Mouse (Mus musculus): Measurements from ENCODE around the gene Grrp1.

Gene Grrp1

GRCm38 (mm10) chr4:134230431-134230830 is 23.5 kb downstream of the Grrp1 start:
- TF ChIP-seq GATA4 (IDR thresholded peaks at IDR 0.05; ENCODE audit: insufficient replicate concordance, low read length) = no peak

- TF ChIP-seq GATA4 (IDR thresholded peaks at IDR 0.05; ENCODE audit: insufficient replicate concordance, low read length) = no peak
Observed at GRCm38 (mm10) chr4:134227194-134227593, 26.7 kb downstream of the Grrp1 start, which contains the start of gene Catsper4. Catsper4 (minus strand) TSS chr4:134227383.

GRCm38 (mm10) chr4:134222793-134223600 is 30.9 kb downstream of the Grrp1 start:
- TF ChIP-seq GATA4 (IDR thresholded peaks at IDR 0.05; ENCODE audit: insufficient replicate concordance, low read length) = no peak

- no peak for TF ChIP-seq GATA4 (IDR thresholded peaks at IDR 0.05; ENCODE audit: insufficient replicate concordance, low read length)
Observed at GRCm38 (mm10) chr4:134206488-134207053, 47.3 kb downstream of the Grrp1 start.

GRCm38 (mm10) chr4:134203340-134203896 is 50.5 kb downstream of the Grrp1 start:
- no peak for TF ChIP-seq GATA4 (IDR thresholded peaks at IDR 0.05; ENCODE audit: insufficient replicate concordance, low read length)

GRCm38 (mm10) chr4:134202904-134203303 is 51.0 kb downstream of the Grrp1 start, which contains the start of gene Gm7534:
Gm7534 (minus strand) TSS chr4:134203004.
- TF ChIP-seq GATA4 (IDR thresholded peaks at IDR 0.05; ENCODE audit: insufficient replicate concordance, low read length) = no peak
